Mouse (Mus musculus) erythroblast, embryonic 14.5 days (primary cell): ENCODE data around the gene Neil3.

Experiments used
- GATA1 ChIP-seq: IDR thresholded peaks from 2 replicates; pipeline ENCODE4 v1.6.1; 2012; ENCODE audit warnings: low read length, inconsistent platforms, mixed read lengths
- TAL1 ChIP-seq: IDR thresholded peaks from 3 replicates; pipeline ENCODE4 v1.6.1; 2012; ENCODE audit warnings: low read length, inconsistent platforms, mixed read lengths

GRCm38 (mm10) chr8:53628864-53629415 is 9.9 kb downstream of the Neil3 start:
- no peak for TF ChIP-seq TAL1
- TF ChIP-seq GATA1, result no peak
